Mouse (Mus musculus): ENCODE results near the gene Elp5. TPM values are rescaled to one million over a fixed set of nuclear protein-coding genes. Genes with fewer than 3 reads are reported as not detected.

Elp5 gene
- polyA plus RNA-seq, 1 experiment: 37.8 TPM

DNA sequence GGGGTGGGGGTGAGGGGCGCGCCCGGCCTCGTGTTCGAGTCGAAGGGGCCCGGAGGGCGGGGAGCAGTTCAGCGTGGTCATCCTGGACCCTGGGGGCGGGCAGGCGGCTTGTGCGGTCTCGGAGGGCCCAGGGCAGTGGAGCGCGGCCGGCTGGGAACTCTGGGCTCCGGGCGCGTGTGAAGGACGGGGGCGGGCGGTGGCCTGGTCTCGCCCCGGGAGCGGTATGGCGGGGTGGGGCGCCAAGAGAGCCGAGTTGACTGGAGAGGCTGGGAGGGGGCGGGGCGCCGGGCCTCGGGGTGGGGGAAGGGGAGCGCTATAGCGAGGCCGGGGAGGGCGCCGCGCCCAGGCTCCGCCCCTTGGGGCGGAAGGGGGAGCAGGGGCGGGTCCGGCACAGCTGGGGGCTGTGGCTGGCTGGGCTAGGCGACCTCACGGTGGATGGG lies 14.8 kb upstream of the Elp5 start:
- Histone ChIP-seq H3K27ac (ENCODE audit: insufficient read depth, low read depth, low read length) (peak overlapping the region; percentile 82), H3K4me1 (ENCODE audit: control insufficient read depth, insufficient read depth, insufficient read length, low read length) (peaks cover 10% of the 10 kb centered on the region), H3K27me3 (ENCODE audit: control insufficient read depth, insufficient read depth, low read length) (no peaks in the 10 kb centered on the region), H3K36me3 (ENCODE audit: control insufficient read depth, insufficient read depth, low read length) (peaks cover 38% of the 10 kb centered on the region), H3K4me3 (ENCODE audit: low read depth, low read length) (peak overlapping the region; percentile 91)
- TF ChIP-seq CTCF (IDR thresholded peaks at IDR 0.05; ENCODE audit: extremely low read depth, insufficient read length, insufficient replicate concordance, low read depth, low read length) (no peak), POLR2A (IDR thresholded peaks at IDR 0.05; ENCODE audit: low read depth, low read length) (peak; percentile 92)
- WGBS: 1% methylated on average over 38 of the region's 44 CpGs

- Histone ChIP-seq H3K27ac (ENCODE audit: insufficient read depth, low read depth, low read length) (peak overlapping the region; percentile 89), H3K4me1 (ENCODE audit: control insufficient read depth, insufficient read depth, insufficient read length, low read length) (peaks cover 9% of the 10 kb centered on the region), H3K27me3 (ENCODE audit: control insufficient read depth, insufficient read depth, low read length) (no peaks in the 10 kb centered on the region), H3K36me3 (ENCODE audit: control insufficient read depth, insufficient read depth, low read length) (peaks cover 38% of the 10 kb centered on the region), H3K4me3 (ENCODE audit: low read depth, low read length) (peak overlapping the region; percentile 91)
- under 1% methylated on average over 65 of the region's 66 CpGs for whole genome bisulfite sequencing
- TF ChIP-seq CTCF (IDR thresholded peaks at IDR 0.05; ENCODE audit: extremely low read depth, insufficient read length, insufficient replicate concordance, low read depth, low read length) (no peak), POLR2A (IDR thresholded peaks at IDR 0.05; ENCODE audit: low read depth, low read length) (no peak)
These were observed 14.1 kb upstream of the Elp5 start for GRCm38 (mm10) chr11:69996161-69997061.

DNA sequence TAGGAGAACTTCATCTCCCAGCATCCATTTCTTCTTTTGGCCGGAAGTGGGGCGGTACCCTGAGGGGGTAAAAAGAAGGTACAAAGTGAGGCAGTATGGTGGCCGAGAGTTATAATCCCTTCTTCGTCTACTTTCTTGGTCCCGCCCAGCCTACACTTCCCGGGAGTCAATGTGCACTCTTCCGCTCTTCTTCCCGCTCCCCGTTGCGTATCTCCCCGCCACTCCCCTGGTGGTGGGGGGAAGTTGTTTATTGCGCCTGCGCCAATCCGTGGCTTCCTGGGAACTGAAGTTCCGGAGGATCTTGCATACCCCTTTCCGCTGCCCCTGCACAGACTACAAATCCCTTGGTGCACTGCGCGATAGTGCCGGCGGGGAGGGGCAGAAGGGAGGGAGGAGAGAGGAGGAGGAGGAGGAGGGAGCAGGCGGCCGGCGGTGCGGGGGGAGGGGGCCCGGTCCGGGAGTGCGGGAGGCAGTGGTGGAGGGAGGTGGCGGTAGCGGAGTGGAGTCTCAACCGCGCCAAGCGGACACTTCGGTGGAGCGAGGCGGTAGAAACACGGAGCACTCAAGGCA lies 13.2 kb upstream of the Elp5 start, which contains the start of gene Phf23:
Gene Phf23, plus strand, starts transcription at position 387 of the 570 bp plus-strand sequence.
- H3K4me1 ChIP-seq (ENCODE audit: control insufficient read depth, insufficient read depth, insufficient read length, low read length): peaks cover 5% of the 10 kb centered on the region
- WGBS: under 1% methylated on average over 36 of the region's 36 CpGs
- TF ChIP-seq POLR2A (IDR thresholded peaks at IDR 0.05; ENCODE audit: low read depth, low read length): peak; percentile 83
- peak; percentile 32; the same call in 1 of the 2 replicates for TF ChIP-seq CTCF (IDR thresholded peaks at IDR 0.05; ENCODE audit: extremely low read depth, insufficient read length, insufficient replicate concordance, low read depth, low read length)
- H3K4me3 ChIP-seq (ENCODE audit: low read depth, low read length): peak within 1 kb of the TSS; percentile 91
- peaks cover 38% of the 10 kb centered on the region for H3K36me3 ChIP-seq (ENCODE audit: control insufficient read depth, insufficient read depth, low read length)
- H3K27ac ChIP-seq (ENCODE audit: insufficient read depth, low read depth, low read length): peak within 1 kb of the TSS; percentile 89
- no peaks in the 10 kb centered on the region for H3K27me3 ChIP-seq (ENCODE audit: control insufficient read depth, insufficient read depth, low read length)

GRCm38 (mm10) chr11:69994401-69995090 lies 12.2 kb upstream of the Elp5 start:
- TF ChIP-seq CTCF (IDR thresholded peaks at IDR 0.05; ENCODE audit: extremely low read depth, insufficient read length, insufficient replicate concordance, low read depth, low read length) (no peak), POLR2A (IDR thresholded peaks at IDR 0.05; ENCODE audit: low read depth, low read length) (no peak)
- Histone ChIP-seq H3K4me3 (ENCODE audit: low read depth, low read length) (no peak overlapping the region), H3K4me1 (ENCODE audit: control insufficient read depth, insufficient read depth, insufficient read length, low read length) (peaks cover 5% of the 10 kb centered on the region), H3K36me3 (ENCODE audit: control insufficient read depth, insufficient read depth, low read length) (peaks cover 41% of the 10 kb centered on the region), H3K27ac (ENCODE audit: insufficient read depth, low read depth, low read length) (no peak overlapping the region), H3K27me3 (ENCODE audit: control insufficient read depth, insufficient read depth, low read length) (no peaks in the 10 kb centered on the region)
- WGBS: 78% methylated on average over 11 of the region's 11 CpGs

DNA sequence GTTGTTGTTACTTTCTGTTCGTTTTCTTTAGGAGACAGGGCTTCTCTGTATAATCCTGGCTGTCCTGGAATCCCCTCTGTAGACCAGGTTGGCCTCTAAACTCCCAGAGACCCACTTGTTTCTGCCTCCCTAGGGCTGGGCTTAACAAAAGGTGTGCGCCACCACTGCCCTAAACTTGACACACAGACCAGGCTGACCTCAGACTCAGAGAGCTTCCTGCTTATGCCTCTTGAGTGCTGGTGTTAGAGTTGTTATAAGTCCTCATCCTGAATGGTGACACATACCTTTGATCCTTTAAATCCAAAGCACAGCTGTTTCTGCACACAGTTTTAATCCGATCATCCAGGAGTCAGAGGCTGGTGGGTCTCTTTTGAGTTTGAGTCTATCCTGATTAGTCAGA lies 10.6 kb upstream of the Elp5 start:
- H3K4me3 ChIP-seq (ENCODE audit: low read depth, low read length): no peak overlapping the region
- H3K27ac ChIP-seq (ENCODE audit: insufficient read depth, low read depth, low read length): no peak overlapping the region
- H3K36me3 ChIP-seq (ENCODE audit: control insufficient read depth, insufficient read depth, low read length): peaks cover 38% of the 10 kb centered on the region
- no peaks in the 10 kb centered on the region for H3K27me3 ChIP-seq (ENCODE audit: control insufficient read depth, insufficient read depth, low read length)
- TF ChIP-seq CTCF (IDR thresholded peaks at IDR 0.05; ENCODE audit: extremely low read depth, insufficient read length, insufficient replicate concordance, low read depth, low read length) (no peak), POLR2A (IDR thresholded peaks at IDR 0.05; ENCODE audit: low read depth, low read length) (no peak)
- 79% methylated on average over 3 of the region's 3 CpGs for WGBS
- peaks cover 5% of the 10 kb centered on the region for H3K4me1 ChIP-seq (ENCODE audit: control insufficient read depth, insufficient read depth, insufficient read length, low read length)

- 32% methylated on average over 10 of the region's 10 CpGs for WGBS
- Histone ChIP-seq H3K4me3 (ENCODE audit: low read depth, low read length) (peak overlapping the region; percentile 54), H3K27ac (ENCODE audit: insufficient read depth, low read depth, low read length) (peak overlapping the region; percentile 6; the same call in 1 of the 2 replicates)
These were observed 10.1 kb upstream of the Elp5 start for GRCm38 (mm10) chr11:69992396-69992795.

More at GRCm38 (mm10) chr11:69992396-69992795, 10.1 kb upstream of the Elp5 start:
- Histone ChIP-seq H3K36me3 (ENCODE audit: control insufficient read depth, insufficient read depth, low read length) (peaks cover 37% of the 10 kb centered on the region), H3K27me3 (ENCODE audit: control insufficient read depth, insufficient read depth, low read length) (no peaks in the 10 kb centered on the region), H3K4me1 (ENCODE audit: control insufficient read depth, insufficient read depth, insufficient read length, low read length) (peaks cover 5% of the 10 kb centered on the region)
- TF ChIP-seq POLR2A (IDR thresholded peaks at IDR 0.05; ENCODE audit: low read depth, low read length) (no peak), CTCF (IDR thresholded peaks at IDR 0.05; ENCODE audit: extremely low read depth, insufficient read length, insufficient replicate concordance, low read depth, low read length) (no peak)
